Mouse (Mus musculus) CD8-positive naive resting alpha-beta T cell, adult 57 days (primary cell): ENCODE results near the gene Coq8b. TPM values are rescaled to one million over a fixed set of nuclear protein-coding genes. Genes with fewer than 3 reads are reported as not detected.

ENCODE experiments used
- total RNA-seq: library from RNA; stranded (reverse); gene quantifications from one replicate; pipeline ENCODE4 v1.2.4, GENCODE M21; 2023

Gene Coq8b
- 14.0 TPM for total RNA-seq

DNA sequence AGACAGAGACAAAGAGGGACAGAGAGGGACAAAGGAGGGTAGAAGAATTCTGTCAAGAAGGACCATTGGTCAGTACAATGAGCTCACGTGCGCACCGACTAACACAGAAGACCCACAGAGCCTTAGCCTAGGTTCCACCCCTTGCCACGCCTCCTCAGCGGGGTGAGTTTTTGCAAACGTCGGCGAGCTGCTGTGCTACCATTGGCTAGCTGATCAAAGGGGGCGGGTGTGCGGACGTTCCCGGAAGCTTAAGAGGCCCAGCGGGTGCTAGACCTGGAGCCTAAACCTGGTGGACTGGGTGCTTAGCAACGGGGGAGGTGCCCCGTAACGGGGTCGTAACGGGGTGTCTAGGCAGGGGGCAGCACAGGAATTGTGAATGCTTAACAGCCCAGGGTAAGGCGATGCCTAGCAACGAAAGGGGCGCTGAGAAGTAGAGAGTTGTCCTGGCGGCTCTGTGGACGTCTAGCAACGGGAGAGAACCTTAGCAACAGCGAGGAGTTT lies at the start of gene Coq8b:
Coq8b (plus strand) TSS at position 243 of the 501 bp plus-strand sequence.

DNA sequence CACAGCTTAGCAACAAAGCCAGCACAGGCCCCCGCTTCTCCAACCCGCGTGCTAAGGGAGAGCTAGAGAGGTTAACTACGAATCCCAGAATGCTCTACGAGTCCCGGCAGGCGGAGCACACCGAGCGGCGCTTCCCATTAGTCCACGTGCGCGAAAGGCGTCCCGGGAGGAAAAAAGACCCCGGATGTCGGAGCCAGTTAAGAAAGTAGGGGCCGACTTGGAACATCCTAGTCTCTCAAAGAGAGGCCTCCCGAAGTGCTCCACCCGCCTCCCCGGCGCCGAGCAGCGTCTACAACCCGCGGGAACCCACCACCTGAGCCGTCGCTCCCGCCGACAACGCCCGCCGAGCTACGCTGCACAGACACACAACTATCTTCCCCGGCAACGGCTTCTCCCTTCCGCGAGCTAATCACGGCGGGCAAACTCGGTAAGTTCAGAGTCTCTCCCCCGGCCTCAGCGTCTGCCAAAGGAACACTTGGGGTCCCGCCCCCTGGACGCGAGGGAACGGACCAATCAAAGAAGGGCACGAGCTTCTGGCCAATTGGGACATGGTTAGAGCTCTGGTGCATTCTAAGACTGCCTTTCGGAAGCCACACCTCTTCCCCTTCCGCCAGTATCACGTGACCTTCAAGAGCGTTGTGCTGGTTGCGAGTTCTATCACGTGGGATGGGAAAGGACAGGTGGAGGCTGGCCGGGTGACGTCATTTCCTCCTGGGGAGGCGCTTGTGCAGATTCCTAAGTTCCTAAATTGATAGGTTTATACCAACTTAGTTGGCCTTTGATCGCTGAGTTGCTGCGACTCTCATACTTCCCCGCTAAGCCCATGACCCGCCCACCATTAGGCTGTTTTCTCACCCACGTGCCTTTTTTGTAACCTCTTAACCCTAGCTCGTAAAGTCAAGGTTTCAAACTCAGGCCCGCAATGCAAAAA lies 36.9 kb upstream of the Coq8b start, which contains the start of the genes BC024978 and Snrpa:
BC024978 (plus strand) TSS at position 101 of the 931 bp plus-strand sequence.
Snrpa (minus strand) TSS at position 591 of the 931 bp plus-strand sequence.

DNA sequence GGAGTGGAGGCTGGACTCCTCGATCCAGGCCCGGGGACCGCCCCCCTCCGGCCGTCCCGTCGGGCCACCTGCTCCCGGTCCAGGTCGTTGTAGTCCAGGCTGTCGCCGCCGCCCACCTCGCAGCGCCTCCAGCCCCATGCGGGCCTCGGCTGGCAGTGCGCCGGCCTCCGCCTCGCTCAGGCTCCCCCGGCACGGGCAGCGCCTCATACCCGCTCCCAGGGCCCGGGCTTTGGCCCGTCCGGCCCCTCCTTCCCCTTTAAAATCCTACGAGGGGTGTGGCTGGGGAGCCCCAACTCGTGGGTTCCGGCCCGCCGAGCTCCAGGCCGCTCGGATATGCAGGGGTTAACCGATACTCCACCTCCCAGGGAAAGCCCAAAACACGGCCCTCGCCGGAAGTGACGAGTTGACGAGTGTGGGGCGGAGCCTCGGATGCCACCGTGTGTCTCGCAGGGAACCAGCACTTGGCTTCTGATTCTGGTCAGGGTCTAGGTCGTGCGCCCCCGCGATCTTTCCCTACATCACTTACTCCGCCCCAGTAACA lies 4.5 kb upstream of the Coq8b start, which contains the start of gene Itpkc:
Itpkc (minus strand) TSS at position 381 of the 541 bp plus-strand sequence.

DNA sequence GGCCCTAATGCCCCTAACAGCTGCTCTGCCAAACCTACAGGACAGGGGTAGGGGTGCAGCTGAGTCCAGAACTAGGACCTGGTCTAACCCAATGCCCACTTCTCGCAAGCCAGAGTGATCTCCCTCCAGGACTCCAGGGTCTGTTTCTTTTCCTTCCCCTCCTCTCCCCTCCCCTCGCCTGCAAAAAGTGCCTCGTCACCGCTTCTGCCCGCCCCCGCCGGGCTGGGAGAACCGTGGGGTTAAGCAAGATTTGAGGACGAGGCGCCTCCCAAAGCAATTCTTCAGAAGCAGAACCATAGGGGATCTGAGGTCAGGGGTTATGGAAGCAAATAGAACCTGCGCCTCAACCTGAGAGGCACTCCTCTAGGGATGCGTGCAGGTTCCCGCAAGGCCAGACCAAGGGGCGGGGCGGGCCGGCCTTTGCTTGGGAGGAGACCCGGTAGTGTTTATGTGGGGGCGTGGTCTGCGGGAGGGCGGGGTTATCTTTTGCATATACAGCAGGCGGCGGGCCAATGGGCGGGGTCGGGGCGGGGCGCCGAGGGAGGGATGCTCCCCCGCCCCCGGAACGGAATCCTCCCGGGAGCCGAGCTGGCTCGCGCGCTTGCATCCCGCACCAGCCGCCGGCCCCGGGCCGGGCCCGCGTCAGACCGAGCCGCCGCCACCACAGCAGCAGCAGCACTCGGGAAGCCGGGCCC lies 25.5 kb downstream of the Coq8b start, which contains the start of gene Numbl:
Numbl (plus strand) TSS at position 229 of the 695 bp plus-strand sequence.

Other genes with a start within 250 kb of the Coq8b start
- not detected for gene Cyp2a12, start 203.9 kb upstream of the Coq8b start, total RNA-seq
- not detected for gene Cyp2f2, start 113.1 kb upstream of the Coq8b start, total RNA-seq
- not detected for gene Cyp2t4, start 79.3 kb upstream of the Coq8b start, total RNA-seq
- gene Egln2, start 66.2 kb upstream of the Coq8b start, total RNA-seq: 71.8 TPM
- 85.3 TPM for gene Rab4b, start 54.1 kb upstream of the Coq8b start, total RNA-seq
- not detected for gene Gm21983, start 51.9 kb upstream of the Coq8b start, total RNA-seq
- 1.1 TPM for gene Mia, start 51.9 kb upstream of the Coq8b start, total RNA-seq
- gene BC024978, start 37.2 kb upstream of the Coq8b start, total RNA-seq: 19.7 TPM
- gene Snrpa, start 36.8 kb upstream of the Coq8b start, total RNA-seq: 84.5 TPM
- gene Itpkc, start 4.4 kb upstream of the Coq8b start, total RNA-seq: 12.4 TPM
- 3.1 TPM for gene Numbl, start 25.4 kb downstream of the Coq8b start, total RNA-seq
- 1.2 TPM for gene Ltbp4, start 104.7 kb downstream of the Coq8b start, total RNA-seq
- 80.0 TPM for gene Shkbp1, start 123.0 kb downstream of the Coq8b start, total RNA-seq
- gene Gm20479, start 124.4 kb downstream of the Coq8b start, total RNA-seq: not detected
- gene Sptbn4, start 214.7 kb downstream of the Coq8b start, total RNA-seq: not detected
- 13.1 TPM for gene Blvrb, start 215.0 kb downstream of the Coq8b start, total RNA-seq
- 9.9 TPM for gene Sertad3, start 240.7 kb downstream of the Coq8b start, total RNA-seq